Mouse (Mus musculus) neural tube, embryonic 10.5 days (tissue): ENCODE measurements around the gene Med12l.

Experiments
- DNase-seq: peaks from one replicate; pipeline ENCODE4 v3.0.0-alpha.2; 2017; ENCODE audit warnings: low spot score; ENCODE audit errors: extremely low spot score

The Med12l gene

GRCm38 (mm10) chr3:59005271-59005995 lies at the start of gene Med12l:
Gene Med12l (plus strand): TSS chr3:59005825.
- DNase-seq, result peak; percentile 82

- DNase-seq, result no peak
Observed at GRCm38 (mm10) chr3:58961166-58961565, 44.5 kb upstream of the Med12l start.

- DNase-seq, result no peak
Observed at GRCm38 (mm10) chr3:58977413-58977812, 28.2 kb upstream of the Med12l start.

- DNase-seq, result no peak
Observed at GRCm38 (mm10) chr3:58977906-58978622, 27.6 kb upstream of the Med12l start.

- DNase-seq, result no peak
Observed at GRCm38 (mm10) chr3:58980579-58980978, 25.0 kb upstream of the Med12l start.

- peak; percentile 29 for DNase-seq
Observed at GRCm38 (mm10) chr3:58982896-58983837, 22.5 kb upstream of the Med12l start.

- no peak for DNase-seq
Observed at GRCm38 (mm10) chr3:58983838-58984598, 21.6 kb upstream of the Med12l start.

- no peak for DNase-seq
Observed at GRCm38 (mm10) chr3:58985816-58986215, 19.8 kb upstream of the Med12l start.

- no peak for DNase-seq
Observed at GRCm38 (mm10) chr3:58989374-58989773, 16.3 kb upstream of the Med12l start.

- no peak for DNase-seq
Observed at GRCm38 (mm10) chr3:58990556-58990955, 15.1 kb upstream of the Med12l start.

GRCm38 (mm10) chr3:58992122-58992521 lies 13.5 kb upstream of the Med12l start:
- DNase-seq, result no peak

- DNase-seq, result no peak
Observed at GRCm38 (mm10) chr3:58993619-58994018, 12.0 kb upstream of the Med12l start.

- DNase-seq, result no peak
Observed at GRCm38 (mm10) chr3:59003756-59004155, 1.9 kb upstream of the Med12l start.

GRCm38 (mm10) chr3:59005996-59006730 lies 538 bp downstream of the Med12l start:
- peak; percentile 86 for DNase-seq

GRCm38 (mm10) chr3:59006731-59007441 lies 1.3 kb downstream of the Med12l start:
- DNase-seq, result no peak

GRCm38 (mm10) chr3:59010276-59010675 lies 4.7 kb downstream of the Med12l start:
- DNase-seq, result no peak

GRCm38 (mm10) chr3:59015698-59016412 lies 10.2 kb downstream of the Med12l start:
- no peak for DNase-seq

- DNase-seq, result no peak
Observed at GRCm38 (mm10) chr3:59016501-59016900, 10.9 kb downstream of the Med12l start.

GRCm38 (mm10) chr3:59021236-59021635 lies 15.6 kb downstream of the Med12l start:
- DNase-seq, result no peak
